Mouse (Mus musculus) forebrain, embryonic 13.5 days (tissue): ENCODE measurements around the gene Dlg4. TPM values are rescaled to one million over a fixed set of nuclear protein-coding genes. Genes with fewer than 3 reads are reported as not detected.

Experiments used
- ATAC-seq: fragments of 200-750 bp; cut with Nextera tagmentation; 2 replicates; pipeline ENCODE4 v1.8.0; 2017
- H3K27ac ChIP-seq: fragments of 300-500 bp; sonication (generic); 2 replicates; pipeline ENCODE4 v1.5.1; 2015; ENCODE audit warnings: inconsistent platforms, mild to moderate bottlenecking, moderate library complexity
- H3K27me3 ChIP-seq: fragments of 300-500 bp; sonication (generic); 2 replicates; pipeline ENCODE4 v1.6.1; 2015; ENCODE audit warnings: mild to moderate bottlenecking, inconsistent platforms
- H3K36me3 ChIP-seq: fragments of 300-500 bp; sonication (generic); 2 replicates; pipeline ENCODE4 v1.6.1; 2015; ENCODE audit warnings: mild to moderate bottlenecking, inconsistent platforms; ENCODE audit not compliant: poor library complexity, severe bottlenecking
- H3K4me1 ChIP-seq: fragments of 300-500 bp; sonication (generic); 2 replicates; pipeline ENCODE4 v1.6.1; 2015; ENCODE audit warnings: inconsistent platforms
- H3K4me2 ChIP-seq: fragments of 300-500 bp; sonication (generic); 2 replicates; pipeline ENCODE4 v1.6.1; 2015; ENCODE audit warnings: inconsistent platforms, mild to moderate bottlenecking, moderate library complexity
- H3K4me3 ChIP-seq: fragments of 300-500 bp; sonication (generic); 2 replicates; pipeline ENCODE4 v1.5.1; 2015; ENCODE audit warnings: mild to moderate bottlenecking, inconsistent platforms
- H3K9ac ChIP-seq: fragments of 300-500 bp; sonication (generic); 2 replicates; pipeline ENCODE4 v1.6.1; 2015; ENCODE audit warnings: mild to moderate bottlenecking, inconsistent platforms
- H3K9me3 ChIP-seq: fragments of 300-500 bp; sonication (generic); replicated peaks from 2 replicates; pipeline ENCODE4 v1.6.1; 2016; ENCODE audit warnings: inconsistent platforms
- WGBS: fragments of 180-500 bp; shearing (Covaris S2); methylation state at CpG from one replicate; pipeline ENCODE4 v1.1.7; 2015; 5-methylcytosine and 5-hydroxymethylcytosine counted together
- polyA plus RNA-seq: library from polyadenylated mRNA; unstranded; fragments of >200 nt; fragmentation: Nextera tagmentation; extraction: Ambion mirVana; gene quantifications from 2 replicates; pipeline ENCODE4 v1.2.1, GENCODE M21; 2015

Dlg4 gene
- polyA plus RNA-seq, 1 experiment from 2014 or later: 26.2 TPM

GRCm38 (mm10) chr11:69984431-69984830 is 32.3 kb upstream of the Dlg4 start:
- no peak overlapping the region for H3K27ac ChIP-seq
- 90% methylated on average over 8 of the region's 8 CpGs for WGBS
- H3K4me1 ChIP-seq: peaks cover 27% of the 10 kb centered on the region

DNA sequence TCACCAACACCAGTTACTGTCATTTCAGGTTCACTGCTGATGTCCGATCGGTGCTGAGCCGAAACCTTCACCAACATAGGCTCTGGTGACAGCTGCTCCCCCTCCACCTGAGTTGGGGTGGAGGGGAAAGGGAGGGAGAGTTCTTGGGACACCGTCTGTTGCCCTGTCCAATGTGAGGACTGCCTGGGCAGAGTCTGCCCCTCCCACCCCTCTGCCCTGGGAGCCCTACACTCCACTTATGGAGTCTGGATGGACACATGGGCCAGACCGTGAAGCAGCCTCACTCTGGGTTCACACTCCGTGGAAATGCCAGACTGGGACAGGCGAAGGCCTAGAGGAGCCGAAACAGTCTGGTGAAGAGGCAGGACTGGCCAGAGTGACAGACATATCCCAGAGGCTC is 26.8 kb upstream of the Dlg4 start:
- Histone ChIP-seq H3K4me1 (peaks cover 23% of the 10 kb centered on the region), H3K9ac (0 out of 2 replicates have a peak overlapping the region, but pooled peaks have one; percentile 8), H3K4me3 (no peak overlapping the region), H3K9me3 (no peaks in the 10 kb centered on the region), H3K36me3 (peaks cover 67% of the 10 kb centered on the region), H3K27ac (peak overlapping the region; percentile 94; the same call in 1 of the 2 replicates), H3K4me2 (no peak overlapping the region), H3K27me3 (no peaks in the 10 kb centered on the region)
- WGBS: 90% methylated on average over 8 of the region's 8 CpGs
- no peak for ATAC-seq

More at GRCm38 (mm10) chr11:69984431-69984830, 32.3 kb upstream of the Dlg4 start:
- peaks cover 56% of the 10 kb centered on the region for H3K36me3 ChIP-seq
- H3K9me3 ChIP-seq: no peaks in the 10 kb centered on the region
- H3K4me2 ChIP-seq: no peak overlapping the region
- ATAC-seq: no peak
- H3K4me3 ChIP-seq: no peak overlapping the region
- H3K27me3 ChIP-seq: no peaks in the 10 kb centered on the region
- H3K9ac ChIP-seq: no peak overlapping the region

DNA sequence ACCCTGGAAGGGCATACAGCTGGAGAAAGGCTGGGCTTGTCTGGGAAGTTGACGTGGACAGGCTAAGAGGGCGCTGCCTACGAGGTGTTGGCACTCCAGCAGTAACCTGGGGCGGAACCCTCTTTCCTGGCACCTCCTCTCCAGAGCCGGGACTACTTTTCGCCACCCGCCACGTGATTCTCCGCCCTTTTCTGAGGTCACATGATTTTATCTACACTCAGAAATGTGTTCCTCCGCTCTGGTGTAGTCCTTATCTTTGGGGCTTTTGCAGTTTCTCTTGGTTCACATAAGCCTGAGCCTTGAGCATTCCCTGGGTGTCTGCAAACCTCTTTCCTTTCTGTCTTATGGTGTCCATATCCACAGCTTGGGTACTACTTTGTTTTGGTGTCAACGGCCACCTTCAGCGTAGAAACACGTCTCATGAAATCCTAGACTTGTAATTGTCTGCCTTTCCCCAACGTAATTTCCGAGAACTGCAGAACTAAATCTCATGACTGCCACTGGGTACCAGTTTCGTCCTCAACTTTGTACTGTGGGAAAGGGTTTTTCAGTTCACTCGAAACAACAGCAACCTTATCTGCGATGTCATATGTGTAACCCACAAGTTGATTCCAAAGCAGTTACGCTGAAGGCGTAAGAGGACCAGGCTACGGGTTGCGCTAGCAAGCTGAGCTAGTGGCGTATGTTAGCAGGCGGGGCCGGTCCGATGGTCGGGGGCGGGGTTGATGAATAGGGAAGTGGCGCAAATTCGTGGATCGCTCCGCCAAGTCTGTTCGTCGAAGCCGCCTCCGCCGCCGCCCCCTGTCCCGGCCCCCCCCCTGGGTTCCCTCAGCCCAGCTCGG is 25.7 kb upstream of the Dlg4 start, which contains the start of gene Gabarap:
TSS of gene Gabarap (plus strand) at position 294 of the 842 bp plus-strand sequence.
- WGBS: under 1% methylated on average over 40 of the region's 40 CpGs

GRCm38 (mm10) chr11:69991711-69992110 is 25.0 kb upstream of the Dlg4 start:
- Histone ChIP-seq H3K27ac (peak overlapping the region; percentile 94), H3K4me3 (peak overlapping the region; percentile 66), H3K4me2 (peak overlapping the region; percentile 79), H3K36me3 (peaks cover 51% of the 10 kb centered on the region), H3K27me3 (no peaks in the 10 kb centered on the region), H3K9ac (peak overlapping the region; percentile 81), H3K9me3 (no peaks in the 10 kb centered on the region), H3K4me1 (peaks cover 25% of the 10 kb centered on the region)
- WGBS: under 1% methylated on average over 15 of the region's 15 CpGs
- ATAC-seq: peak; percentile 19

More for the DNA sequence above, 25.7 kb upstream of the Dlg4 start, which contains the start of gene Gabarap:
- Histone ChIP-seq H3K4me2 (peak within 1 kb of the TSS; percentile 79), H3K27me3 (no peaks in the 10 kb centered on the region), H3K4me3 (peak within 1 kb of the TSS; percentile 66), H3K27ac (peak within 1 kb of the TSS; percentile 94), H3K36me3 (peaks cover 58% of the 10 kb centered on the region), H3K9ac (peak within 1 kb of the TSS; percentile 81), H3K9me3 (no peaks in the 10 kb centered on the region), H3K4me1 (peaks cover 25% of the 10 kb centered on the region)
- peak; percentile 73 for ATAC-seq

- ATAC-seq: no peak
- Histone ChIP-seq H3K27ac (no peak overlapping the region), H3K4me3 (peak overlapping the region; percentile 66), H3K4me1 (peaks cover 28% of the 10 kb centered on the region), H3K27me3 (no peaks in the 10 kb centered on the region), H3K9me3 (no peaks in the 10 kb centered on the region), H3K9ac (peak overlapping the region; percentile 81), H3K36me3 (peaks cover 44% of the 10 kb centered on the region), H3K4me2 (peak overlapping the region; percentile 79)
- 88% methylated on average over 10 of the region's 10 CpGs for WGBS
Observed at GRCm38 (mm10) chr11:69992396-69992795, 24.3 kb upstream of the Dlg4 start.

- no peaks in the 10 kb centered on the region for H3K9me3 ChIP-seq
- no peak for ATAC-seq
- peaks cover 44% of the 10 kb centered on the region for H3K36me3 ChIP-seq
- peaks cover 33% of the 10 kb centered on the region for H3K4me1 ChIP-seq
- 96% methylated on average over 3 of the region's 3 CpGs for WGBS
- H3K9ac ChIP-seq: peak overlapping the region; percentile 81
- peak overlapping the region; percentile 79 for H3K4me2 ChIP-seq
- H3K27ac ChIP-seq: no peak overlapping the region
- H3K27me3 ChIP-seq: no peaks in the 10 kb centered on the region
- peak overlapping the region; percentile 66 for H3K4me3 ChIP-seq
Observed at GRCm38 (mm10) chr11:69992932-69993331, 23.8 kb upstream of the Dlg4 start.

DNA sequence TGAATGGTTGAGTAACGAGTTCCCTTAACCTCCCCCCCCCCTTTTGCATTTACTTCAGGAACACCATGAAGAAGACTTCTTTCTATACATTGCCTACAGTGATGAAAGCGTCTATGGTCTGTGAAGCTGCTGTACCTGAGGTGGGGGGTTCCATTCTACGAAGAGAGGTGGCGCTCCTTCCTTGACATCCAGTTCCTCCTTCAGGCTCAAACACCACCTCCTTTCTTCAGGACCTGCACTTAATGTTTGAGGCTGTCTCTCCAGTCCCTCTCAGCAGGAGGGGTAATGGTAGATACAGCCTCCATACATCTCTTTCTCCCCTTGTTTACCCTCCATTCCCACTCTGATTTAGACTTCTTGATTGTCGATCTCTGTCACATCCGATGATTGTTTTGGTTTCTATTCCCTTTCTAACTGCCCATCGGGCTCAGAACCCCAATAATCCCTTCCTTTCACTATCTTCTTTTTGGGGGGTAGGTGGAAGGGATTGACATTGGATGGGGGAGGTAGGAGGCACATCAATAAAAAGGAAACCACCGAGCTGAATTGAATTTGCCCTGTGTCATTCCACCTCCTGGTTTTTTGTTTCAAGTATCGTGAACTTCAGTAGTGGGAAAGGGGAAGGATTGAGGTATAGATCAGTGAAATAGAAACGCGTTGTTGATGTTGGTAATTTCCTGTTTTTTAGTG is 22.2 kb upstream of the Dlg4 start:
- Histone ChIP-seq H3K27me3 (no peaks in the 10 kb centered on the region), H3K4me3 (peak overlapping the region; percentile 4; the same call in 1 of the 2 replicates), H3K9ac (no peak overlapping the region), H3K4me2 (peak overlapping the region; percentile 67; the same call in 1 of the 2 replicates), H3K4me1 (peaks cover 41% of the 10 kb centered on the region), H3K9me3 (no peaks in the 10 kb centered on the region), H3K36me3 (peaks cover 44% of the 10 kb centered on the region), H3K27ac (no peak overlapping the region)
- WGBS: 88% methylated on average over 11 of the region's 11 CpGs
- ATAC-seq: no peak

DNA sequence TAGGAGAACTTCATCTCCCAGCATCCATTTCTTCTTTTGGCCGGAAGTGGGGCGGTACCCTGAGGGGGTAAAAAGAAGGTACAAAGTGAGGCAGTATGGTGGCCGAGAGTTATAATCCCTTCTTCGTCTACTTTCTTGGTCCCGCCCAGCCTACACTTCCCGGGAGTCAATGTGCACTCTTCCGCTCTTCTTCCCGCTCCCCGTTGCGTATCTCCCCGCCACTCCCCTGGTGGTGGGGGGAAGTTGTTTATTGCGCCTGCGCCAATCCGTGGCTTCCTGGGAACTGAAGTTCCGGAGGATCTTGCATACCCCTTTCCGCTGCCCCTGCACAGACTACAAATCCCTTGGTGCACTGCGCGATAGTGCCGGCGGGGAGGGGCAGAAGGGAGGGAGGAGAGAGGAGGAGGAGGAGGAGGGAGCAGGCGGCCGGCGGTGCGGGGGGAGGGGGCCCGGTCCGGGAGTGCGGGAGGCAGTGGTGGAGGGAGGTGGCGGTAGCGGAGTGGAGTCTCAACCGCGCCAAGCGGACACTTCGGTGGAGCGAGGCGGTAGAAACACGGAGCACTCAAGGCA is 21.3 kb upstream of the Dlg4 start, which contains the start of gene Phf23:
TSS of gene Phf23 (plus strand) at position 387 of the 570 bp plus-strand sequence.
- Histone ChIP-seq H3K27ac (peak within 1 kb of the TSS; percentile 96), H3K4me2 (peak within 1 kb of the TSS; percentile 67), H3K4me1 (peaks cover 43% of the 10 kb centered on the region), H3K27me3 (no peaks in the 10 kb centered on the region), H3K9ac (peak within 1 kb of the TSS; percentile 95), H3K4me3 (peak within 1 kb of the TSS; percentile 96), H3K36me3 (peaks cover 42% of the 10 kb centered on the region), H3K9me3 (no peaks in the 10 kb centered on the region)
- ATAC-seq: peak; percentile 86
- 1% methylated on average over 36 of the region's 36 CpGs for WGBS

DNA sequence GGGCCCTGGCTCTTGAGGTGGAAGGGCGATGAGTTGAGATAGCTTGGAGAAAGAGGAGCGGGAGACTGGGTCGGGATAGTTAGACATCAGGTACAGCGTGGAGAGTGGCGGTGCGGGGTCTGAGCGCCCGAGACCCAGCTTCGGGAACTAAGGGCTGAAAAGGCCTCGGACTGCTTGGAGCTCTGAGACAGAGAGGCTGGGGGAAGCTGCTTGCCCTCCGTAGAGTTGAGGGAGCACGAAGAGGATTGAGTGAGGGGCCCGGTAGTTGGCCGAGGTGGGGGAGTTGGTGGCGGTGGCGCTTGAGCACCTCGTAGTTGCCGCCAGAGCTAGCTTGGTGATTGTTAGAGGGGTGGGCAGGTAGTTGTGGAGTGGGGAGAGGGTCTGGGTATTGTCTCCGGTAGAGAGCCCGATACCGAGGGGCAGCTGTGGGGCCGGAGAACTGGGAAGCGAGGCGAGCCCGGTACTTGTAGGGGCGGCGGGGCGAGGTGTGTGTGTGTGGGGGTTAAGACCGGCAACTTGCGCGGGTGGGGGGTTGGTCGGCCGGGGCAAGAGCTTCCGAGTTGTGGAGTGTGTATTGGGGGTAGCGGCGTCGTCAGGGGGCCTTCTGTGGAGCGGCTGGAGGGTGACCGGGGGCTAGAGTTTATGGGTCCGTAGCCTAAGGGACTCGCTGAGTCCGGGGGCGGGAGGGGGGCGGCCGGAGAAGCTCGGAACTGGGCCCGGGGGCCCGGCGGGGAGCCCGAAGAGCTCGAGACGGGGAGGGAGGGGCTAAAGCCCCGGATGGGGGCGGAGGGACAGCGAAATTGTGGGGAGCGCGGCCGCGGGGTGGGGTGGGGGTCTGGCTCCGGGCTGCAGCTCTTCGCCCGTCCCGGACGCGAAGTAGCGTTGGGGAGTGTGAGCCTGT is 20.3 kb upstream of the Dlg4 start:
- Histone ChIP-seq H3K27me3 (no peaks in the 10 kb centered on the region), H3K4me2 (peak overlapping the region; percentile 67), H3K36me3 (peaks cover 42% of the 10 kb centered on the region), H3K4me1 (peaks cover 45% of the 10 kb centered on the region), H3K4me3 (peak overlapping the region; percentile 96), H3K27ac (peak overlapping the region; percentile 96), H3K9me3 (no peaks in the 10 kb centered on the region), H3K9ac (peak overlapping the region; percentile 95)
- 1% methylated on average over 62 of the region's 66 CpGs for WGBS
- ATAC-seq: peak; percentile 0; the same call in 1 of the 2 replicates

- WGBS: under 1% methylated on average over 31 of the region's 44 CpGs
- Histone ChIP-seq H3K4me1 (peaks cover 50% of the 10 kb centered on the region), H3K27me3 (no peaks in the 10 kb centered on the region), H3K27ac (peak overlapping the region; percentile 96), H3K4me3 (peak overlapping the region; percentile 96), H3K36me3 (peaks cover 42% of the 10 kb centered on the region), H3K9me3 (no peaks in the 10 kb centered on the region), H3K4me2 (peak overlapping the region; percentile 67), H3K9ac (peak overlapping the region; percentile 95)
- ATAC-seq: peak; percentile 14; the same call in 1 of the 2 replicates
Observed at GRCm38 (mm10) chr11:69997070-69997509, 19.7 kb upstream of the Dlg4 start.
